Mouse (Mus musculus) central nervous system, embryonic 11.5 days (tissue): ENCODE results near the gene Gm32687. TPM values are rescaled to one million over a fixed set of nuclear protein-coding genes. Genes with fewer than 3 reads are reported as not detected.

ENCODE experiments used
- polyA plus RNA-seq: library from polyadenylated mRNA; depleted of rRNA; stranded (reverse); fragments of >200 nt; gene quantifications from 2 replicates; pipeline ENCODE4 v1.2.3, GENCODE M21; 2012; rRNA removed

The Gm32687 gene
- polyA plus RNA-seq, result 4.6 and 8.8 TPM in 2 replicates

GRCm38 (mm10) chr10:81863409-81864407, at the start of gene Gm32687:
Gene Gm32687 (plus strand): TSS chr10:81863934.

GRCm38 (mm10) chr10:81929842-81930743, 66.4 kb downstream of the Gm32687 start, which contains the start of gene Zfp781:
Gene Zfp781 (minus strand): TSS chr10:81930480.

Other genes with a start within 250 kb of the Gm32687 start
- gene Sirt6, start 236.1 kb upstream of the Gm32687 start, polyA plus RNA-seq, result 64.8 and 65.0 TPM in 2 replicates
- gene Ankrd24, start 235.4 kb upstream of the Gm32687 start, polyA plus RNA-seq, result 28.3 and 39.4 TPM in 2 replicates
- 1.8 and 4.1 TPM in 2 replicates for gene Gm10778, start 214.9 kb upstream of the Gm32687 start, polyA plus RNA-seq
- gene Zfp433, start 159.1 kb upstream of the Gm32687 start, polyA plus RNA-seq, result 4.5 and 10.8 TPM in 2 replicates
- gene Gm3055, start 92.8 kb upstream of the Gm32687 start, polyA plus RNA-seq, result 11.0 and 12.9 TPM in 2 replicates
- gene Gm4767, start 51.7 kb upstream of the Gm32687 start, polyA plus RNA-seq, result 0.79 and 1.5 TPM in 2 replicates
- gene Zfp781, start 66.5 kb downstream of the Gm32687 start, polyA plus RNA-seq, result 1.4 and 3.8 TPM in 2 replicates
- gene Zfp873, start 184.2 kb downstream of the Gm32687 start, polyA plus RNA-seq, result 8.5 and 12.7 TPM in 2 replicates
- gene BC024063, start 219.4 kb downstream of the Gm32687 start, polyA plus RNA-seq, result 1.8 and 4.2 TPM in 2 replicates